Mouse (Mus musculus) small intestine, adult 2 months (tissue): ENCODE data around the gene Gm49027. TPM values are rescaled to one million over a fixed set of nuclear protein-coding genes. Genes with fewer than 3 reads are reported as not detected.

Experiments
- H3K27ac ChIP-seq: fragments of 200-500 bp; 2 replicates; pipeline ENCODE4 v1.5.1; 2012; ENCODE audit warnings: low read depth, low read length, control low read depth, inconsistent platforms; ENCODE audit not compliant: insufficient read depth
- H3K27me3 ChIP-seq: fragments of 200-500 bp; 2 replicates; pipeline ENCODE4 v1.6.1; 2012; ENCODE audit warnings: mild to moderate bottlenecking, moderate library complexity, low read length, inconsistent platforms; ENCODE audit not compliant: control insufficient read depth, insufficient read depth
- H3K36me3 ChIP-seq: fragments of 200-500 bp; 2 replicates; pipeline ENCODE4 v1.6.1; 2012; ENCODE audit warnings: mild to moderate bottlenecking, low read length, control low read depth, inconsistent platforms; ENCODE audit not compliant: control insufficient read depth, insufficient read depth
- H3K4me1 ChIP-seq: fragments of 200-500 bp; 2 replicates; pipeline ENCODE4 v1.6.1; 2012; ENCODE audit warnings: low read length, inconsistent platforms, mixed read lengths; ENCODE audit not compliant: control insufficient read depth, insufficient read depth, insufficient read length
- H3K4me3 ChIP-seq: fragments of 200-500 bp; 2 replicates; pipeline ENCODE4 v1.5.1; 2012; ENCODE audit warnings: low read depth, mild to moderate bottlenecking, control low read depth, inconsistent platforms, low read length, moderate library complexity
- CTCF ChIP-seq: fragments of 200-500 bp; IDR thresholded peaks from 2 replicates; pipeline ENCODE4 v1.5.1; 2012; ENCODE audit warnings: low read depth, mild to moderate bottlenecking, control low read depth, inconsistent platforms, low read length, moderate library complexity, mixed read lengths; ENCODE audit not compliant: insufficient replicate concordance, insufficient read length; ENCODE audit errors: extremely low read depth
- POLR2A ChIP-seq: fragments of 200-500 bp; IDR thresholded peaks from 2 replicates; pipeline ENCODE4 v1.6.1; 2012; ENCODE audit warnings: low read depth, mild to moderate bottlenecking, control low read depth, inconsistent platforms, low read length, moderate library complexity
- WGBS: fragments of 180-500 bp; shearing (Covaris S2); methylation state at CpG from one replicate; pipeline ENCODE4 v1.1.7; 2018; 5-methylcytosine and 5-hydroxymethylcytosine counted together
- polyA plus RNA-seq: library from polyadenylated mRNA; depleted of rRNA; stranded (reverse); fragments of >200 nt; gene quantifications from 2 replicates; pipeline ENCODE4 v1.2.3, GENCODE M21; 2012; rRNA removed

The Gm49027 gene
- polyA plus RNA-seq, 1 experiment = 9.3 TPM

GRCm38 (mm10) chr5:123464638-123465037 lies 60.6 kb downstream of the Gm49027 start:
- H3K4me3 ChIP-seq = no peak overlapping the region
- H3K36me3 ChIP-seq = no peaks in the 10 kb centered on the region
- H3K4me1 ChIP-seq = no peaks in the 10 kb centered on the region
- WGBS = 89% methylated on average over 1 of the region's 1 CpGs
- TF ChIP-seq POLR2A (no peak), CTCF (no peak)
- no peaks in the 10 kb centered on the region for H3K27me3 ChIP-seq
- H3K27ac ChIP-seq = no peak overlapping the region

Other genes starting within 250 kb of the Gm49027 start
- gene Bcl7a, start 181.7 kb downstream of the Gm49027 start, polyA plus RNA-seq = 2.1 and 2.8 TPM in 2 replicates
- 25.3 and 39.7 TPM in 2 replicates for gene Mlxip, start 130.7 kb downstream of the Gm49027 start, polyA plus RNA-seq
- gene Lrrc43, start 36.2 kb downstream of the Gm49027 start, polyA plus RNA-seq = not detected in 2 replicates
- not detected in 2 replicates for gene Il31, start 36.0 kb downstream of the Gm49027 start, polyA plus RNA-seq
- not detected in 2 replicates for gene B3gnt4, start 15.0 kb downstream of the Gm49027 start, polyA plus RNA-seq
- gene Diablo, start 1.3 kb downstream of the Gm49027 start, polyA plus RNA-seq = 16.8 and 25.6 TPM in 2 replicates
- gene Vps33a, start 47.5 kb upstream of the Gm49027 start, polyA plus RNA-seq = 4.6 and 7.8 TPM in 2 replicates
- 4.4 and 4.5 TPM in 2 replicates for gene Clip1, start 159.1 kb upstream of the Gm49027 start, polyA plus RNA-seq
- 10.2 and 19.2 TPM in 2 replicates for gene Zcchc8, start 195.6 kb upstream of the Gm49027 start, polyA plus RNA-seq
- 1.9 and 6.0 TPM in 2 replicates for gene Rsrc2, start 223.9 kb upstream of the Gm49027 start, polyA plus RNA-seq
- 0.55 and 1.8 TPM in 2 replicates for gene Kntc1, start 224.2 kb upstream of the Gm49027 start, polyA plus RNA-seq